Mouse (Mus musculus) embryo, embryonic 9.5 days (tissue): Measurements from ENCODE around the gene Zfp948.

Source experiments
- DNase-seq: peaks from one replicate; pipeline ENCODE4 v3.0.0-alpha.2; 2017; ENCODE audit errors: extremely low spot score

The Zfp948 gene

GRCm38 (mm10) chr17:21566728-21567349, at the start of gene Zfp948:
Zfp948 (plus strand) TSS chr17:21567008.
- DNase-seq, result peak; percentile 89

DNA sequence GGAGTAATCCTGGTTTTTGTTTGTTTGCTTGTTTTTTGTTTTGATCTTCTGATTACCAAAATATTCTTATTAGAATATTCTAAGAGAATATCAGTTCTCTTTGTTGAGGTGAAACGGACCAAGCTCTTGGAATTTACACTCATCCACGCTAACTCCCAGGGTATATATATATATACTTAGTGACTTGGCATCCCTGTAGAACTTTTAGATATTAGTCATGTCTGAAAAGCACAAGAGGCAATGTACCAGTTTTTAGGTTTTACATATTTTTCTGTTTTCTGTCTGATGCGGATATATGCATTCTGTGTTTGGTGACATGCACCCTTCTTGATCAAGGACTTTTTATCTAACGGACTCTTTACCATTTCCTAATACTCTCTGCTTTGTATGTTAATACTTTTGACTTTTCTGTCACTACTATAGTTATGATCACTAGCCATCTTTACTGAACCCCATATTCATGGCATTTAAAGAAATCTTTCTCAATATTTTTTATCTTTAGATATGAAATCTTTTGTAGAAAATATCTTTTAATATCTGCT, 49.6 kb upstream of the Zfp948 start:
- DNase-seq, result no peak

DNA sequence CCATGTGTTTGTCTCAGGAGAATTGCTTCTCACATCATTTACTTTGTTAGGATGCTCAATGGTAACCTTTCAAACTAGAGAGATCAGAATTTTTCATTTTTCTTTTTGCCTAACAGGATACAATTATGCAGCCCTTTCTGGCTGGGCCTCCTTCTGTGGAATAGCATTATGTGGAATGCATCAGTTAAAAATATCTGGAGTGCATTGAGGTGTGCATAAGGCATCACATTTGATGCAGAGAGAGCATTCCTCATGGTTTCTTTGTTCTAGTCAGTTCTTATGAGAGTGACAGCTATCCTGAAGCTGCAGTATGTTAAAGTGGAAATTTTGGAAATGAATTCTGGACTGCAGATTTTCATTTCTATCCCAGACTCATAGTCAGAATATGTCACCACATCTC, 40.5 kb upstream of the Zfp948 start:
- DNase-seq, result no peak

DNA sequence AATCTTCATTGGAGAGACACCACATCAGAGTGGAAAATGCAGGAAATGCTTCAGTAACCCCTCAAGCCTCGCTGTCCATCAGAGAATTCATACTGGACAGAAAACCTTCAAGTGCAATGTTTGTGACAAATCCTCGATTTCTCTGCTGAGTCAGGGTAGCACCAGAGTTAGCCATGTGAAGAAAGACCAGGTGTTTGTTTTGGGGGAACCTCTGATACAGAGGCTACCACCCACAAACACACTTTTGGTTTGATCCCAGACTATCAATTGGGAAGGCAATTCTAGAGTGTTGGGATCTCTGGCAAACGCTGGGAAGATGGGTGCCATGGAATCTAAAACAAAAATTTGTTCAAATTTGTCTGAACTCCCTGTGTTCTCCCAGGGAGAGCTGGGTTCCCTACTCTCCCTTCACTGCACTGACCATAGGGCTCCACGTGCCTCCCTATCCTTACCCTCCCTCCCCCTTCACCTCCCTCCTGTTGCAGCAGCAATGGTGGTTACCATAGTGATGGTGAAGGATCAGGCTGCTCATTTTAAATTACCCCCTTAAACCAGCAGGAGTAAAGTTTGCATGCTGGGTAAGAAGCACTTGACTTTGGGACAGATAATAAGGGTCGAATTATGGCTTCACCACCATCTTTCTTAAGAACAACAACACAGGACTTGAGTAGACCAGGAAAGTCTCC, 36.0 kb upstream of the Zfp948 start:
- no peak for DNase-seq

- DNase-seq, result no peak
Observed at GRCm38 (mm10) chr17:21531621-21532020, 35.2 kb upstream of the Zfp948 start.

DNA sequence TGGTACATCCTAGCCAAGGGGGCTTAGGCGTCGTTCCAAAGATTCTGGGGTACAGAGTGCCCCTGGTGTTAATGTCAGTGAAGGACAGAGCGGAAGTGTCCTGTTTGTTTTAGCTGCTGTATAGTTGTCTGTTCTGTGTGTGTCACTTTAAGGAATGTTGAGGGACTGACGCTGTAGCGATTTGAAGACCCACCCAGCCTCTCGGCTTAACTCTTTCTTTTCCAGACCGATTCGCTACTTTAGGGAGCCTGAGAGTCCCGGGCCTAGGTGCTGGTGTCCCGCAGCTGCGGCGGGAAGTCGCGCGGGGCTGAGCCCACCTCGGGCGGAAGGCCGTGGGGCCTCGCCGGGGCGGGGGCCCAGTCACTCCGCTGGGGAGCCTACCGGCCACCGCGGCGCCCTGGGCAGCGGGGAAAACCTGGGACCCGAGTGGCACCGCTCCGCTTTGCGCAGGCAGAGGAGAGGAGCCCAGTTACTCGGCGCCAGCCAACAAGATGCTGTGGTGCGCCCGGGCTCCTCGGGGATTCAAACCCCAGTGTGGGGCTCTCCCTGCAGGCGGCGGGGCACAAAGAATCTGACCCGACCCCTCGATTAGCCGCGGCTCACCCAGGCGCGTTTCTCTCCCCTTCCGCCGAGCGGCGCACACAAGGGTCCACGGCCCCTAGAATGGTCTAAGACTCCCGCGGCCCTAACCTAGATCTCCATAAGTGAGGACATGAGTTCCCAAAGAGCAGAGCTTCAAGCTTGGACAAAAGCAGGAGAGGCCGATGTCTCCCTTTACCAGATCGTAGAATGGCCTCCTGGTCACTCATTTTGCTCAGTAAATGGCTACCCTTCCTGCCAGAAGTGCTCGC, 34.5 kb upstream of the Zfp948 start:
- DNase-seq, result peak; percentile 79

DNA sequence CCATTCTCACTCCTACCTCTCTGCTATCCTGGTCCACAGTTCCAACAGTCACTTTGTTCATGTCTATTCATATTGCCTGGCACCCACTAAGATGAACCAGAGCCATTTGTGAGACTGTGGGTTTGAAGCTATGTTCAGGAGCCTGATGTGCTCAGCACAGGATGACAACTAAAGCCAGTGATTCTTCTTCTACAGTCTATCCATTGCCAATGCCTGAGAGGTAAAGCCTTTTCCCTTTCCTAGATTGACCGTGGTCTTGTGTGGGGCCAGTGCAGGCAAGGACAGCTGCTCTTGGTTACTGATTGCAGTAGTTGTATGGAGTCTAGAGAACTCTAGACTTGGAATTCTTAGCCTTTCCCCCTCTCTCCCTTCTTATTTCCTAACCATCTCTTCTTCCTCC, 32.8 kb upstream of the Zfp948 start:
- DNase-seq, result no peak

DNA sequence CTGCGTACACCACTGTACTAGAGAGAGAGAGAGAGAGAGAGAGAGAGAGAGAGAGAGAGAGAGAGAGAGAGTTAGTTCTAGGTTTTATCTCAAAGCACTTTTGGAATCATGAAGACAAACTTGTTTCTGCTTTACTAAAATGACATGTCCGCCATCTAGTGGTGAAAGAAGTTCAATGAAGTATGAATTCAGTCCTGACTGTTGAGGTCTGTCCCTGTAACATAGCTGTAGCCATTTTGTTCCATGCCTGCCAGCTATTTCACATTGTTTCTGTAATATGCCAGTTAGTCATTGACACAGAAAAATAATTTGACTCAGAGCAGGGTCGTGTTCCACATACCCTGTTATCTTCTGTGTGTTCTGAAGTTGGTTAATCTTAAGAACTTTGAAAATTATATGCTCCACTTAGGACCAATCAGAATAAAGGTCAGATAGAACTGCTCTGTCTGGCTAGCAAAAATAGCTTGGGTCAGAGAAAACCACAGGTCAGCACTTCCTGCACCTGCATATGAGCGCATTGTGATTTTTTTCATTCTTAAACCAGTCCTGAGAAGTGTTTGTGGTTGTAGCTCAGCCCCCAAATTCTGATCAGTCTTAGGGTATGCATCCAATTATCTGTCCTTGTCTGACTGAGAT, 32.2 kb upstream of the Zfp948 start:
- DNase-seq, result peak; percentile 68

GRCm38 (mm10) chr17:21535096-21536001, 31.5 kb upstream of the Zfp948 start, which contains the start of gene Zfp52:
Zfp52 (plus strand) TSS chr17:21535539.
- peak; percentile 57 for DNase-seq

DNA sequence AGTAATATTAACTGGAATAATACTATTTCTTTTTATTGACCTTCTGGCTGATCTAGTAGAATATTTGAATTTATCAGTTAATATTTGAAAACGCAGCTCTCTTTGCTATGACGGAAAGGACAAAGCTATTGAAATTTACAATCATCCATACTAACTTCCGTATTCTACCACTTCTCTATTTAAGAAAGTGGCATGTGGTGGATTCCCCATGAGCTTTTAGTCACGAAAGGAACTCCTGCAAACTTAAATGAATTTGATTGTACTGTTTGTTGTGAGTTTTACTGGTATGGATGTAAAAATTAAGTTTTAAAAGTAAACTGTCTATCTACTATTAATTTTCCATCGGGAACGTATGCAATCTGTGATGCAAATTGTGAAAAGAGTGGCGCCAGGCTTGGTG, 30.7 kb upstream of the Zfp948 start:
- no peak for DNase-seq

DNA sequence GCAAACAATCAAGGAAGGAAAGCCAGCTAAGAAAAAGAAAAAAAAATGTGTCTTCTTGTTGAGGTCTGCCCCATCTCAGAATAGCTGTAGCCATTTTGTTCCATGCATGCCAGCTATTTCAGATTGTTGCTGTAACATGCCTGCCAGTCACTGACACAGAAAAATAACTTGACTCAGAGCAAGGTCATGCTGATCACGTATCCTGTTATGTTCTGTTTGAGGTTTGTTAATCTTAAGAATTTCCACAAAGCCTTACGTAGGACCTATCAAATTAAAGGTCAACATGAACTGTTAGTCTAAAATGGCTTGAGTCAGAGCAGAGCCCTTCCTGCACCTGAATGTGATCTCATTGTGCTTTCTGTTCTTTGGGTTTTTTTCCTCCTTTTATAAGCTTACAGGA, 30.1 kb upstream of the Zfp948 start:
- DNase-seq, result no peak

DNA sequence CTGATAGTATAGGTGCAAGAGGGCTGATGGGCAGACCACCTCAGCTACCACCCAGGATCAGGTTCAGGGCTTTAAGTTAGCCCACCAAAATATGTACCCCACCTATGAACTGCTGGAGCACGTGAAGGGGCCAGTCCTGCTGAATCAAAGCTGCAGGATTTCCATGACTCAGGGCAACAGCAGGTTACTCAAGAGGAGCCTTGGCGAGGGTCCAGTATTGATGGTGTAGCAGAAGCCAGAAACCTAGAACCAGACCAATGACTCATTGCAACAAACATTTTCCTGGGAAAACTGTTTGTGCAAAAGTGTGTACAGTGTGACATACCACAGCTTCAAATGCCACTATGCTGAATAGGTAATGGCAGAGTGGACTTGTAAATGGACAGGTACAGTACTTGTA, 9.0 kb upstream of the Zfp948 start:
- no peak for DNase-seq

DNA sequence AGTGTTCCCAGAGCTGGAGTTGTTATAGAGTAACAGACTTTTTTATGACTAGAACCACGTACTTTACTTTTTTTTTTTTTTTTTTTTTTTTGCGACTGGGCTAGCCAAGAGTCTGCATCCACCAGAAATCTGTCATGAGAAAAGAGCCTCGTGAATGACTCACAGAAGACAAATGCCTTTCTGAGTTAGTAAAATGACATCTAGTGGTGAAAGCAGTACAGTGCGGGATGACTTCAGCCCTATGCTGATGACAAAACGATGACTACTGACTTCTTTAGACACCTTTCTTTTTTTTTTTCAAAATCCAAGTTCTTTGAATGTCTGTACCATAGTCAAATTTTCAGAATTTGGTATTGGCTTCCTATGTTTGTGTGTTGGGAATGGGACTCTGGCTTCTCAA, 588 bp upstream of the Zfp948 start:
- DNase-seq, result no peak

GRCm38 (mm10) chr17:21567696-21568095, 888 bp downstream of the Zfp948 start:
- peak; percentile 41 for DNase-seq

DNA sequence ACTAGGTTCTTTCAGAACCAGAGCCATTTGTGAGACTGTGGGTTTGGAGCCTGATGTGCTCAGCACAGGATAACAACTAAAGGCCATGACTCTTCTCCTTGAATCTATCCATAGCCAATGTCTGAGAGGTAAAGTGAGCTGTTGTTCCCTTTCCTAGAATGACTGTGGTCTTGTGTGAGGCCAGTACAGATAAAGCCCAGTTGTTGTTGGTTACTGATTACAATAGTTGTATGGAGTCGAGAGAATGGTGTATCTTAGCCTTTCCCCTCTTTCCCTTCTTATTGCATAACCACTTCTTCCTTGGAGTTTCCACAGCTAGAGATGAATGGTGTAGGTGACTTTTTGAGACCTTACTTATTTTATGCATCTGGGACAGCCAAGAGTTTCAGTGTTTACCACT, 12.3 kb downstream of the Zfp948 start:
- DNase-seq, result no peak

- DNase-seq, result peak; percentile 42
Observed at GRCm38 (mm10) chr17:21579493-21580175, 12.8 kb downstream of the Zfp948 start.

GRCm38 (mm10) chr17:21585521-21585920, 18.7 kb downstream of the Zfp948 start:
- DNase-seq, result no peak

DNA sequence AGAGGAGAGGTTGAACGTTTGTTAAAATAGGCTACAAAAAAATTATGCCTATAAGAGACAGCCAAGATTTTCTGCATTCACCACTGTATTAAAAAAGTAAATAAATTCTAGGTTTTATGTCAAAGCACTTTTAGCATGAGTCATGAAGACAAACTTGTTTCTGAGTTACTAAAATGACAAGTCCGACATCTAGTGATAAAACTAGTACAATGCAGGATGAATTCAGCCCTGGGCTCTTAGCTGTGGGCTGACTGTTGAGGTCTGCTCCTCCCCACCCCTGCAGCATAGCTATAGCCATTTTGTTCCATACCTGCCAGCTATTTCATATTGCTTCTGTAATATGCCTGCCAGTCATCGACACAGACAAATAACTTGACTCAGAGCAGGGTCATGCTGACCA, 49.5 kb downstream of the Zfp948 start:
- no peak for DNase-seq

DNA sequence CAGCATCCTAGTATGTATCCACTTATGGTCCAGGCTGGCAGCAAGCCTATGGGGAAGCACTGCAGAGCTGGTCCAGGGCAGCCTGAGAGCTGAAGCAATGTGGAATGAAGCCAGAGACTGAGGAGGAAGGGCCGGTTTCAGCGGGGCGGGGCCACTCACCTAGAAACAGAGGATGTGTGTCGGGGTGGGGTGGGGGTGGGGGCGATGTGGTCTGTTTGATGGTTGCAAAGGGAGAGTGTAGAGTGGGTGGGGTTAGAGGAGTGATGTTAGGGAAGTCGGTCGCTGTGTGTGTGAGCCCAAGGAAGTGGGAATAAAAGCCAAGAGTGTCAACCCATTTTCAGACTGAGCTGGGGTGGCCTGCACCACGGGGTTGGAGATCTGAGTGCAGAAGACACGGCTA, 50.5 kb downstream of the Zfp948 start:
- no peak for DNase-seq

- DNase-seq, result no peak
Observed at GRCm38 (mm10) chr17:21623647-21624046, 56.8 kb downstream of the Zfp948 start.
